Mouse (Mus musculus) monocyte, adult 2 months (primary cell): ENCODE measurements around the gene Gnai1.
"Not testable (repeated sequence)": the region's sequence is repeated elsewhere in the genome, so short reads cannot be mapped to it uniquely, and the experiment has no call there.

ENCODE experiments used
- DNase-seq, 2 experiments: peaks; one replicate each; pipeline ENCODE4 v3.0.0; 2022; ENCODE audit warnings: low spot score in 2 of 2, low read depth in 1 of 2

The Gnai1 gene

DNA sequence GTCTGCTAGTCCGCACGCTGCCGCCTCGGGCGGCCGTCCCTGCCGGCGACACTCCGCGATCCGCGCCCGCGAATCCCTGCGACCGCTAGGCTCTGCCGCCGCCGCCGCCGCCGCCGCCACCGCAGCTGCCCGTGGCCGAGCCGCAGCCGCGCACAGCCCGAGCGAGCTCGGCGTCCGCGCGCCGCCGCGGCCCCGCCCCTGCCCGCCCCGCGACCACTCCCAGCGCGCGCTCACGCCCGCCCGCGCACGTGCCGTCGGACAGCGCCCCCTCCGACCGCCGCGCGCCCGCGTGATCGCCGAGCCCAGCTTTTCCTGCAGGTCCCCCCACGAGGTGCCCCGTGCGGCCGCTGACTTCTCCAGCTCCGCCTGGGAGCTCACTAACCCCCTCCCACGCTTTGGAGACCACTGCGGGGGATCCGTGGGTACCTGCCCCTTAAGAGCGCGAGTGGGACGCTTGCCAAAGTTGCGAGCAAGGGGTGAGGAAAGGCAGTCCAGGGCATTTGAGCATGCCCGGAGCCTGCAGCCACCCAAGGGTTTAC, at the start of gene Gnai1:
Gnai1 (minus strand) TSS at position 75 of the 539 bp plus-strand sequence.
- DNase-seq: no peak

DNA sequence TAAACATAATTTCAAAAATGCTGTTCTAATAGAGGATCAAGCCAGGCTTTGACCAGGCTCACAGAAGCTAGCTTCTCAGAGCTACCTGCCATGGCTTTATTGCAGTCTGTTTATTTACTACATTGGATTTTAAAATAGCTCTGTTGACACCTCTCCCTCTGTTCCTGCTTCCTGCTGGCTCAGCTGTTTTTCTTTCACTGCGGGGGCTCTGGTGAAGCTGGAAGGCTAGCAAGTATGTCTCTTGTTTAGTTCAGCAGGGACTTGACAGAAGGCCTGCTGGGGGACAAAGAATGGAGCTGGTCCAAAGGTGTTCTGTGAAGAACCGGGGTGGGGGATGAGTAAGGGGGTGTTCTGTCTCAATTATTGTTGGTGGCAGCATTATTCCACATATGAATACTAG, 7.7 kb upstream of the Gnai1 start:
- no peak for DNase-seq

DNA sequence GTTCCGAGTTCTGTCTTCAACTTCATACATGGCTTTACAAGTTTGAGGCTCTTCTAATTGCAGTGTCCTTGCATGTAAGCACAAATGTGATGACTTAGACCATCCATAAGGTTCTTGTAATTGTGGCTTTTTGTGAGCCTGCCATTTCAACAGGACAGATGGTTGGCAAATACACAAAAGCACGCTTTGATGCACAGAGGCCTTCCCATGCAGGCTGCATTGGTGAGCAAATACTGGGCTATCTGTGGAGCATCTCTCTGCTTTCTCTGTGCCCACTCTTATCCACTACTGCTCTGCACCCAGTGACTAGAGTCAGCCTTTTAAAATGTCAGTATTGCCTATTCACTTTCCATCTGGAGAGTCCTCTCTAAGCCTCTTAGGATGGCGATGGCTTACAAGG, 5.3 kb upstream of the Gnai1 start:
- DNase-seq: no peak

DNA sequence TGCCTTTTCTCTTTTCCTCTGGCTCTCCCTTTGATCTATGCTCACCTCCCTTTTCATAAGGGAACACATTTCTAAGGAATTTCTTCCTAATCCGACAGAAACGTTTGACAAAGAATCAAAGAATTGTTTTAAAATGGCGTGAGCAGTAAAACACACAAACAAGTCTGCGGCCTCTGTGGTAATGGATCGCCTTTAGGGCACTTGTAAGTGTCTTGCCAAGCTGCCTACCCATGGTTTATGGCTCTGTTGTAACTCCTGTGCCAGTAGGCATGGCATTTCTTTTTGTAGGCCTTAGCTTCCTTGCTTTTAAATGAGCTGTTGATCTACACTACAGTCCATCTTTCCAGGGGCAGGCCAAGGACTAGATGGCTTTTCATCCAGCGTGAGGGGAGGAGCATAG, 801 bp upstream of the Gnai1 start:
- no peak for DNase-seq

DNA sequence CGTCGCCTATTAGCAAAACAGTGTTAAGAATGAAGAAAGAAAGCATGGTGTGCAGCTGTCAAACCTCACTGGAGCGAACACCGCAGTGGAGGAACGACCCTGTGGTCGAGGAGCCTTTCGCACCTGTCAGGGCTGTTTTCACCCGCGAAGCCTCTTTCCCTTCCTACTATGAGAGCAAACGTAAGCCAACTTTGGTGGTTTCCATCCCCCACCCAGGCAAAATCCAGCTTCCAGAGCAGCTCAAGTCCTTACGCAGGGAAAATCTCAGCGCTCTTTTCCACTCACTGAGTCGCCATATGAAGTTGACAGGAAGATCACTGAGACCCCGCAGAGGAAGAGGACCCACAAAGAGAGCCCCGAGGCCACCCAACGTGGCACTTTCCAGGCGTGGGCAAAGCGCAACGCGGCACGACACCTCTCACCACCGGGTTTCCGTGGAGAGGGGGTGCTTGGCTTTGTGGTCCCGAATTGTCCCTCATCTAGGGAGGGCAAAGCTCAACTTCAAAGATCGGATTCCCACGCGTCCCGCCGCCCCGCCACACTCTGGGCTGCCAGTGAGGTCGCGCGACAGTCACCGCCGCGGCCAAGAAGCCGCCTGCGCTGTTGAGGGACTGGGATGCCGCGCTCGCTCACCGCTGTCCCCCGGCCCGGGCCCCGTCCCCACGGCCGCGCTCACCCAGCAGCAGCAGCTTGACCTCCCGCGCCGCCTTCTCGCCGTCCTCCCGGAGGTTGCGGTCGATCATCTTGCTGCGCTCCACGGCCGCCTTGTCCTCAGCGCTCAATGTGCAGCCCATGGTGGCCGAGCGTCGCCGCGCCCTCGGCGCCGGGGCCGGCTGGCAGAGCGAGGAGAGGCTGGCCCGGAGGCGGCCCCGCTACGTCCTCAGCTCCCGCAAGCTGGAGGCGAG, 527 bp downstream of the Gnai1 start:
- DNase-seq: no peak

DNA sequence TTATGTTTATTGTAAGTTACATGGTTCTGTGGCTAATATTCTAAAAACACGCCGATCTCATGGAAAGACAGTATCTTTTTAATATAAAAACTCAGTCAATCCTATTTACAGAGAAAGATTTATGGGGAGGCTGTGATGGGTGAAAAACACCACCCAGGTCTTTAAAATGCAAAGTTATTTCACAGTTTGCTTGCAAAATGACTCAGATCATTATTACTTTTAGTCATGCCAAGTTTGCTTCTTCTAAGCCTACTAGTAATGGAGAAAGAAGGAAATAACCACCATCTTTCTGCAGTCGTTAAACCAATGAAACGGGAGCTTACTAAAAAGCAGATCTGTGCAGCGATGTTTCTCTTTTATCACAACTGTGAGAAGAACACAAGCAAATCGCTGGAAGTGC, 1.4 kb downstream of the Gnai1 start:
- DNase-seq: no peak

DNA sequence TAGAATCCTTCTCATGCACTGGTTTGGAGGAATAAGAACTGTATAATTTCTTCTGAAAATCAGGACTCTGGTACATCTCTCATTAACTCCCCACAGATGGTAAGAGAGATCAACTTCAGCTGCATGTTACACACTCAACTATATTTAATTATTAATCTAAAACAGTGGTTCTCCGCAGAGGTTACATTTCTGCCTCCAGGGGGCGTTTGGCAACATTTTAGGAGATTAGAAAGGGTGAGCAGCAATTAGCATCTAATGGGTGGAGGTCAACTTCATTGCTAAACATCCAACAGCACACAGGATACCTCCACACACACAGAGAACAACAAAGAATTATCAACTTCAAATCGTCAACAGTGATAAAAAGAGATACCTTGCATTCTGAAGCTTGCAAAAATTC, 2.0 kb downstream of the Gnai1 start:
- no peak for DNase-seq

DNA sequence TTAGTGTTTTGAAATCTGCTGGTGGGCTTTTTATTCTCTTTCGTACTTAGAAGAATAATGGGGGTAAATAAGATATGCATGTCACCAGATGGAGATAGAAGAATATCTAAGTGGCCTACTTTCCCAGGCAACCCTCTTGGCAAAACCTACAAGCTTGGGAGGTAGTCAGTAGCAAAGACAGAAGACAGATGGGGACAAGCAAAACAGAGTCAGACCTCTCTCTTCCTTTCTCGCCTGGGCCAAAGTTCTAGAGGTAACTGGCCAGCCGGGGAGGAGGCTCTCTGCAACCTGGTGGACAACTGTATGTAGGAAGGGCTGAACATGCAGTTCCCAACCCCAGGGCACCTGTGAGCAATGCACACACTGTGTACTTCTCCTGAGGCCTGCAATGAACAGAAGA, 12.9 kb downstream of the Gnai1 start:
- DNase-seq: no peak

DNA sequence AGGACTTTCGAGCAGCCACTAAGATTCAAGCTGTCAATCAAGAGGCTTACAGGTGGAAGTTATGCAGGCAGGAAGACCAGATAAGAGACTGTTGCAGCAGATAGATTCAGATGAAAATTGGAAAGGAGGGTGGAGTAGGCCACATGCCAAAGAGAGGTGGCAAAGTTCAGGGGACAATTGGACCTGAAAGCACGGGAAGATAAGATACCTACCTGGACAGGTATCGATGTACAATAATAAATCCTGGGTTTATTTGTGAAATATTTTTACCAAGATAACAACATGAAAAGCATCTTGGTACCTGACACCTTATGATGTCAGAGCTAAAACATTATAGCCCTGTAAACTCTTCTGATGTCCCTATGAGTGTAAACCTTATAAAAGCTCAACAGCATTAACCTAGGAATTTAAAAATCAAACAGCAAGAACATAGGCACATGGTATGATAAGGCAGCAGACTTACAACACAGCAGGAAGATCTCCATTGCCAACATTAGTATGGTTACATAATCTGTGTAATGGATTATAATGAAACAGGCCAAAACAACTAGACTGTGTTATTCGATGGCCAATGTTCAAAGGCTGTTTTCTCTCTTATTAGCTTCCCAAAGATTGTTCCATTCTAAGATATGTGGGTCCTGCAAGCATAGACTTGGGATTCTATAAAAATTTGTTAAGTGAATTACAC, 16.6 kb downstream of the Gnai1 start:
- DNase-seq: no peak

DNA sequence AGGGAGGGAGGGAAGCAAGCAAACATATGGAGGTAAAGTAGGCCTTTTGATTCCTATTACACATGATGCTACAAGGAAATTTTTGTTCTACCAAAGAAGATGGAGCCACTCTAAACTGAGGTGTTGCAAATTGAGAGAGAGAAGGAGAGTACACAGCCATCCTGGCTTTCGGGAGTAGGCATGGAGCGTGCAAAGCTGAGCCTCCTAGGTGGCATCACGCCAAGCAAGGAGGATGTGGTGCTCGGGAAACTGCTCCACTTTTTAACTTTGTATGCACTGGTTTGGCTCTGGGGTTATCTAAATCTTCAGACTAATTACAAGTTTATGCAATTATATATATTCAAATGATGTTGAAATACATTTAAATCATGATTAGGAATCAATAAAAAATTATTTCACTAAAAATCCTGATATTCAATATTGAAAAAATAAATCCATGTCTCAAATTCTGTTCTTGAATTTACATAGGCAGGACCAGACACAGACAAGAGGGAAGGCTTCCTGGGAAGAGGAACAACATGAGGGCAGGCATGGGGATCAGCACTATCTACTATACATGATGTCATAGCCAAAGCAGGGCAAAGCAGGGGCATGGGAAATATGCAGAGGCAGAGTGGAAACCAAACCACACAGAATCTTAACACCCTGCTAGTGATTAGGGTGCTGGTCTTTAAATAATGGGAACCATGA, 17.2 kb downstream of the Gnai1 start:
- DNase-seq: no peak

DNA sequence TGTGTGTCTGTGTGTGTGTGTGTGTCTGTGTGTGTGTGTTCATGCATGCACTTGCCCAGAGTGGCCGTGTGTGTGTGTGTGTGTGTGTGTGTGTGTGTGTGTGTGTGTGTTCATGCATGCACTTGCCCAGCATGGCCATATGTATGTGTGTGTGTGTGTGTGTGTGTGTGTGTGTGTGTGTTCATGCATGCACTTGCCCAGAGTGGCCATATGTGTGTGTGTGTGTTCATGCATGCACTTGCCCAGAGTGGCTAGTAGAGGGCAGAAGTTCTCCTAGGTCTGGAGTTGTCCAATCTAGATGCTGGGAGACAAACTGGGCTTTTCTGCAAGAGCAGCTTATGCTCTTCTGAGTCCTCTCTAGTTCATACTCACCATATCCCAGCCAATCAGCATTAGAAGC, 18.3 kb downstream of the Gnai1 start:
- not testable (repeated sequence) for DNase-seq

DNA sequence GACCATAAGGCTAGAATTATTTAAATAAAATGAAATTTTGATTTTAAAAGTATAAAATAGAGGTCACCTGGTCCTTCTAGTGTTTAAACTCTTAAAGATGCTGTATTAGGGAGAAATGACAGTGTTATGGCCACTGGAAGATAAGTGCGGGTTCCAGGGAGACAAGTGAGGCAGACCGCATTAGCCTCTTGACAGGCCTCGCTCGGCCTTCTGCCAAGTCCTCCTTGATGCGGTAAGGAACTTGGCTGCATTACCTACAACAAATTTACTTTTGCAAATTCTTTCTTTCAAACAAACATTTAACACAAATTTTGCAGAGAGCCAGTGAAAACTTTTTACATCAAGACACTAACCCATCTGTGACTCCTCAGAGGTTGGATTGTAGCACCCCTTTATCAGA, 27.9 kb downstream of the Gnai1 start:
- no peak for DNase-seq

DNA sequence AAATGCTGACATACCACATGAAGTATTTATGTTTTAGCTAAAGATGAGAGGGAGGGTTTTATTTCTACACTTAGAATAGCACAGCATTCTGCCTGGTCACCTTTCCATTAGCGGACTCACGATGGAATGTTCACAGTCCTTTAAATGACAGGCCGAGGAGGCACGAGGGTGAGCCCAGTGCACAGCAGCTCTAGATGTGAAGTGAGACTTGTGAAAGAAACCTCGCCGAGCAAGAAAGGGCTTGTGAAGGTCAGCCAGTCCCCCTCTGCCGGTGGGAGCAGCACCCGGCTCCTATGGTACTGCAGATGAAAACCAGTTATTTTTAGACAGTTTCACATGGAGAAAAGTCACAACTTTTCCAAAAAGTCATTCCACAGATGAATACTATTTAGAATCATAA, 29.4 kb downstream of the Gnai1 start:
- no peak for DNase-seq

DNA sequence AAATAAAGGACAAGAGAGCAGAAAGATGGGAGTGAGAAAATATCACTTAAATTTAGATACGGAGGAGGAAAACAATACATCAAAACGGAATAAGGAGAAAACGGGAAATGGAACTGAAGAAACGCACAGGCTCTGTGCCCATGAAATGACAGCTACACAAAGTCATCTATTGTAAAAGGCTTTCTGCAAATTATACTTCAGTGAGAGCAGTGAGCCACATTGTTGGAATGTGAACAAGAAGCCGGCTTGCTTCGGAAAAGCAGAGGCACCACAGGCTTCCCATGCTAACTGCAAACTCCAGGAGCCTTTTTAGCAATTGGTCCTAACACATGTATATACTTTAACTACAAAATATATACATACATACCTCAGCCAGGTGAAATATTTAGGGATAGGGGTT, 34.0 kb downstream of the Gnai1 start:
- no peak for DNase-seq

DNA sequence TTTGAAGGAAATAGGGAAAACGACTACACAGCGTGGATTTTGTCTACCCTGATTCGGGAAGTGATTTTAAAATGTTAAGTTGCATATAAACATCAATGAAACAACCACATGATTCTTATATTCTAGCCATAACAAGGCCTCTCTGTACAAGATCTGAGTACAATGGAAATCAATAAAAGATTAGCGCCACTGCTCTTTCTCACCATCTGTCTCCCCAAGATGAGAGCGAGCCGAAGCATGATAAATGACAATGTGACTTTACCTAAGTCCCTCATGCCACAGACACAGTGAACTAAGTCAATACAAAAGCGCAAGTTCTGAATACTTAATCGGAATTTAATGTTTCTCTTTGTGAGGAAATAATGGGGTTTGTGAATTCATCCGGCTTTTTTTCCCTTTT, 36.6 kb downstream of the Gnai1 start:
- DNase-seq: no peak

DNA sequence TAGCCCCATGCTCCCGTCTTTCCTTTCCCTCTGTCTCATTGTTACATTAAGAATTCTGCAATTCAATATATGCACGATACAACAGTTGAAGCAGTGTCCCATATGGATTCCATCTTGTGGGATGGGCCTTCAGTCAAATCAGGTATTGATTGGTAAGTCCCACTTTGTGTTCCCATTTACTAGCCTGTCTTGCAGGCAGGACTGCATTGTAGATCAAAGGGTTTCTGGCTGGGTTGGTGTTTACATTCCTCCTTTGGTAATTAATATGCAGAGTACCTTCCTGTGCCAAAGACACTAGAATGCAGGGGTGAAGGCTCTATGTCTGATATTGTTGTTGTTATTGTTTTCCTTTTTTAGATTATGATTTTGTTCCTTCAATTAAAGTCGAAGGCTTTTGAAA, 38.5 kb downstream of the Gnai1 start:
- DNase-seq: no peak

DNA sequence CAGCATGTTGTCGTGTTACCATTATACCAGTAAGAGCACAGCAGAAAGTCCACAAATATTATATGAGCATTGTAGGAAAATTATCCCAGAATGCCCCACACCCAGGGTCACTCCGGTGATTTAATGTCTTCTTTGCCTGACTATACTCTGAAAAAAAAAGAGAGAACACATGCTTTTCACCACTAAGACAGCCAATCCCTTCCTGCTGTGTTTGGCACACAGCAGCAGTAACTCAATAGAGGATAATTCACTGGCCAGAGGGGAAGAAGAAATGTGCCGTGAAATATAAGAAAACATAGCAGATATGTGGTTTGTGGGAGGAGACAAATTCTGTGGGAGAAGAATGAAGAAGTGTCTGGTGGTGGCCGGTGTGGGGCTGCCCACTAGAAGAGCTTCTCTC, 41.3 kb downstream of the Gnai1 start:
- no peak for DNase-seq

DNA sequence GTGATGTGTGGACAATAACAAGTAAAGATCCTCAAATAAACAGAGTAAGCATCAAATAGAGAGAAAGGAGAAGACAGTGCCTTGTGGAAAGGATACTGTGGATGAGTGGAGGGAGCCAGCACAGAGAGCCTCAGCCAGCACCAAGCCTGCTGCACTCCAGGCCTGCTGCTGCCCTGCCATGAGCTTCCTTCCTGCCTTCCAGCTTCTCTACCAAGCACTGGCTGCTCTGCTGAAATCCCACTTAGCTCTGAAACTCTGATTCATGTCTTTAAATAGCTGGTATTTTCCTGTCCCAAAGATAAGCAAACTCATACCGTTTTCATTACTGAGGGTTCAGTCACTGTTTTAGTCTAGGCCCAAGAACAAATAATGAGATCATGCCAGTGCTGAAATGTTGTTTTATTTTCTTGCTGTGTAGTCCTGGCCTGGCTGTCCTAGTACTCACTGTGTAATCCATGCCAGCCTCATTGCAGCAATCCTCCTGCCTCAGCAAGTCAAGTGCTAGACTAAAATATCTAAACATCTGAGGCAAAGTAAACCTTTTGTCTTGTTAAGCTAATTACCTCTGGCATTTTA, 52.8 kb downstream of the Gnai1 start:
- no peak for DNase-seq

DNA sequence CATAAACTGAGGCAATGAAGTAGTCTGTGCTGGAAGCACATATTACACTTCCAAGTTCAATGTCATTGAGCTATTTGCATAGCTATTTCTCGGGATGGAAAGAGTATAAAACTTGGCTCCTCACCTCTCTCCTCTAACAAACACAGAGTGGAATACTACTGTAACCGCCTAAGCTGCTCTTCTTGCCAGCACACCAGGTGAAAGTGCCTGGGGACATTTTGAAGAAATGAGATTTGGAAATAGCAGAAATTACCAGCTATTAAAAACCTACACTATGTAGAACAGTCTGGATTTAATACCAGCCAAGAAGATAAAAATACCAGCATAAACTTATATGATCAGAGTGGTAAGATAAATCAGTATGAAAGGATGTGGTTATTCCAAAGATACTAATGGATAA, 63.6 kb downstream of the Gnai1 start:
- DNase-seq: no peak

DNA sequence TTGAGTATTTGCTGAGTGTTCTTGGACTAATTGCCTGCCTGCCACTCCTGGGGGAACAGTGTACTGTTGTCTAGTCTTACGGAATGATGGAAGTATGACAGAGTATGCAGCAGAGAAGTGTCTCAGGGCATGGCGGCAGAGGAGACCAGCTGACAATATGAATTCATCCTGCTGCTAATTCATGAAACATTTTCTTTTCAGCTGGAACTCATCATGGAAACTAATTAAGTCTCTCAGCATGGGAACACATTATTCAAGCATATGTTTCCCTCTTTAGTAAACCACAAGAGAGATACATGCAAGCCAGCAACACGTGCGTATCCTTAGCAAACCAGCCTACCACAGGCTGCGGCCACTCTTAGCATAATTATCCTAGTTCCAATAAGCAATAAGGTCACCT, 67.4 kb downstream of the Gnai1 start:
- no peak for DNase-seq

DNA sequence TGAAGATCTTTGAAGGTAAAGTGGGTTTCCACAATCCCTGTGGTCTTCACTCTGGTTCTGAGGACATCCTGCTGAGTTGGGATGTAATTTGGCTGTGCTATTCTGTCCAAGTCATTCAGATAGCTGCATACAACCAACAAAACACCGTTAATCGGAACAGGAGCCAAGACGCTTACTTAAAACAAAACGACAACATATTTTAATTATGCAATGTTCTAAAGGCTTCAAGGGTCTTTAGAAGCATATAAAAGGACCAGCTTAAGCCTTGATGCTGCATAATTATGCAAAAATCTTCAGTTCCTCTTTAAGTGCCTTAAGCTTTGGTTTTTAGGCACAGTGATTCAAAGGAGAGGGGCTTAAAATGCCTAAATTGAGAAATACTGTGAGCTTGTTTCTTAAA, 70.6 kb downstream of the Gnai1 start:
- no peak for DNase-seq
